Mouse (Mus musculus): ENCODE results near the gene Chmp5.
"Not testable (repeated sequence)": the region's sequence is repeated elsewhere in the genome, so short reads cannot be mapped to it uniquely, and the experiment has no call there.

Gene Chmp5

DNA sequence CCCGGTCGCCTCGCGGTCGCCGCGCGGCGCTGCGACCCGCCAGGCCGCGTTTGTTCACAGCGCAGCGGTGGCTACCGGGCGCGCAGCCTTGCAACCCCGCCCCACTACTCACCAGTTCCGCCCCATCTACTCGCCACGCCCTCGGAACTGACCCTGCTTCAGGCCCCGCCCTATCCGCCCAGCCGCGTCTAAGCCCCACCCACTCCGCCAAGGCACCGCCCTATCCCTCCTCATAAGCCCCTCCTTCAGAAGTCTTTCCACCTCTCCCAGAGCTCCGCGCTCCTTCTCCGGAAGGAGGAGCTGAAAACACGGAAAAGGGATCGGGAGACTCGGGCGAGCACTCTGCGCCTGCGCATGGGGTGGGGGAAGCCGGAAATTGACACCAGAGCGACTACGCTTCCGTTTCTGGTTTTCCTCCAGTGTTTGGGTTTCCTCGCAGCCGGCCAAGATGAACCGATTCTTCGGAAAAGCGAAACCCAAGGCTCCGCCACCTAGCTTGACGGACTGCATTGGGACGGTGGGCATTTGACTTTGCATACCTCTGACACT lies at the start of gene Chmp5, which contains the start of gene Bag1:
Gene Chmp5, plus strand, starts transcription at position 248 of the 549 bp plus-strand sequence.
Gene Bag1, minus strand, starts transcription at position 135 of the 549 bp plus-strand sequence.
- peak; percentile 99 for DNase-seq

- DNase-seq, result no peak
These were observed 49.6 kb upstream of the Chmp5 start for GRCm38 (mm10) chr4:40898476-40899044.

DNA sequence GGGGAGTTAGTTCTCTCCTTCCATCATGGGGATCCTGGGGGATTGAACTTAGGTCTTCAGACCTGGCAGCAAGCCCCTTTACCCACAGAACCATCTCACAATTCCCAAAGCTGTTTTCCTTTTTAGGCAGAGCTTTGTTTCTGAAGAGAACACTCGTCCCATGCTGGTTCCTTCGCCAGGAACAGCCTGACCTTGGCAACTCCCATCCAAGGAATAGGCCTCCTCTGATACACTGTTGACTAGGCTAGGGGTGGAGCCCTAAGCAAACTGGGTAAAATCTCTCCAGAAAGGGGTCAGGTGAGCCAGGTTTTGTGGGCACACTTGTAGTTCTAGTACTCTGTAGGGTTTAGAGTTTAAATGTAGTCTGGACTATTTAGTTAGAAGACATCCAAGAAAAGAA lies 48.9 kb upstream of the Chmp5 start:
- no peak for DNase-seq

- no peak for DNase-seq
These were observed 48.1 kb upstream of the Chmp5 start for GRCm38 (mm10) chr4:40900071-40900470.

- DNase-seq, result no peak
These were observed 47.6 kb upstream of the Chmp5 start for GRCm38 (mm10) chr4:40900612-40901011.

DNA sequence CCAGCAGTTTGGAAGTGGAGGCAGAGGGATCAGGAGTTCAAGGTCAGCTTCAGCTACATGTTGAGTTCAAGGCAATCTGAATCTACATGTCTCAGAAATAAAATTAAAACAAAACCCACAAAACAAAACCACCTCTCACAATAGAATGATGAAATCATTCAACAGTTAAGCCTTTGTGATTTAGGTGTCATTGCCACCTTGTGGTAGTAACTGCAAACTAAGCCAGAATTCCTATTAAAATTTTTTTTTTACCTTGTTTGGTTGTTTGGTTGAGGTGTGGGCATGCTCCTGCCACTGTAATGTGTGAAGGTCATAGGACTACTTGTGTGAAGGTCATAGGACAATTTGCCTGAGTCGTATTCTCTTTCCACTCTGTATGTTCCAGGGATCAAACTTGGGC lies 41.9 kb upstream of the Chmp5 start:
- no peak for DNase-seq

GRCm38 (mm10) chr4:40908261-40908969 lies 39.8 kb upstream of the Chmp5 start:
- DNase-seq, result no peak

- DNase-seq, result no peak
These were observed 33.8 kb upstream of the Chmp5 start for GRCm38 (mm10) chr4:40914287-40914867.

DNA sequence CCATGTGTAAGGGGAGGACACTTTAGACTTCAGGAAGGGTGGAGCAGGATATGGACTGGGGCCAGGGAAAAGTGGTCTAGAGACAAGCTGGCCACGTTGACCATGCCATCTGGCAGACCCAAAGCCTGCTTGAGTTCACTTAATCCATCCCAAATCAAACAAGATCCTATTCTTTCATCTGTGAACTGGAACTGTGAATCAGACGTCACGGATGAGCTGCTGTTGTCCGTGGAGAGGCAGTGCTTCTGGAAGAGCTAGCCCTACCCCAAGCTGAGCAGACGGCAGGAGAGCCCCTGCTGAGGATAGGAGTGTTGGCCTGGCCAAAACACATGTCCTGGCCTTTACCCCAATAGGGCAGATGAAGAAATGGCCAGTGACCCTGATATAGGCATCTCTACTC lies 32.3 kb upstream of the Chmp5 start:
- DNase-seq, result no peak

- DNase-seq, result no peak
These were observed 31.5 kb upstream of the Chmp5 start for GRCm38 (mm10) chr4:40916592-40917155.

GRCm38 (mm10) chr4:40919785-40920184 lies 28.4 kb upstream of the Chmp5 start, which contains the start of gene Spink4:
Gene Spink4 (plus strand): TSS chr4:40920052.
- no peak for DNase-seq

GRCm38 (mm10) chr4:40920576-40920975 lies 27.6 kb upstream of the Chmp5 start:
- DNase-seq, result no peak

- no peak for DNase-seq
These were observed 26.9 kb upstream of the Chmp5 start for GRCm38 (mm10) chr4:40921288-40921687.

- no peak for DNase-seq
These were observed 25.0 kb upstream of the Chmp5 start for GRCm38 (mm10) chr4:40923087-40923651.

DNA sequence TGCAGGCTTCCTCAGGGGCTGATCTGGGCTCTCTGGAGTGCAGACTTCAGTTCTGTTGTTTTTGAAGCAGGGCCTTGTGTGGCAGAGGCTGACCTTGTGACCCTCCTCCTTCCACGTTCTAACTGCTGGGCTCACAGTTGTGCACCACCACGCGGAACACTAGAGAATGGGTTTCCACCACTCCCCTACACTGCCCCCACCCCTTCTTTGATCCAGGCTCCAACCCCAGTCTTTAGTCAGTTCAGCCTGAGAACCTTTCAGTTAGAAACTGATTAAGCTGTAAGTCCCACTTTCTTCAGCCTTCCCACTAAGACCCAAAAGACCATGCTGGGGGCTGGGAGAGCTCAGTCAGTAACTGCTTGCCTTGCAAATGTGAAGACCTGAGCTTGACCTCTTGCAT lies 22.6 kb upstream of the Chmp5 start:
- DNase-seq, result no peak

GRCm38 (mm10) chr4:40929046-40929445 lies 19.2 kb upstream of the Chmp5 start:
- no peak for DNase-seq

- DNase-seq, result no peak
These were observed 14.5 kb upstream of the Chmp5 start for GRCm38 (mm10) chr4:40933694-40934093.

DNA sequence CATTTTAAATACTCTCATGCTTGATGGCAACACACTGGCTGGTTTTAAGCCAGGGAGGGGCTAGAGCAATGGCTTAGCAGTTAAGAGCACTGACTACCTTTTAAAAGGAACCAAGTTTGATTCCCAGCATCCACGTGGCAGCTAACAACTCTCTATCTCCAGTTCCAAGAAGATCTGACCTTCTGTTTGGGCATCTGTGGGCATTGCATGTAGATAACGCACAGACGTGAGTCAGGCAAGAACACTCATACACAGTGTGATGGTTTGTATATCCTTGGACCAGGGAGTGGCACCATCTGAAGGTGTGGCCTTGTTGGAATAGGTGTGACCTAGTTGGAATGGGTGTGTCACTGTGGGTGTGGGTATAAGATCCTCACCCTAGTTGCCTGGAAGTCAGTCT lies 13.8 kb upstream of the Chmp5 start:
- DNase-seq, result not testable (repeated sequence)

GRCm38 (mm10) chr4:40936175-40936839 lies 11.9 kb upstream of the Chmp5 start:
- DNase-seq, result peak; percentile 39

DNA sequence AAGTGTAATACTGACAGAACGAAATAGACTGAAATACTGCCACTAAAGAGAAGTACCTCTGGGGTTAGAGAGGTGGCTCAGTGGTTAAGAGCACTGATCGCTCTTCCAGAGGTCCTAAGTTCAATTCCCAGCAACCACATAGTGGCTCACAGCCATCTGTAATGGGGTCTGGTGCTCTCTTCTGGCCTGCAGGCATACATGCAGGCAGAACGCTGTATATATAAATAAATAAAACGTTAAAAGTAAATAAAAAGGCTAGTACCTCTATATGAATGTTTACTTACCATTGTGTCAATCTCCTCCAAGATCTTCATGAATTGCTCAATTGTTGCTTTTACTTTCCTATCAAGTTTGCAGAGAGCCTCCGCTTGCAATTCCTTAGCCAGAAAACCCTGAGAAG lies 9.4 kb upstream of the Chmp5 start:
- no peak for DNase-seq

DNA sequence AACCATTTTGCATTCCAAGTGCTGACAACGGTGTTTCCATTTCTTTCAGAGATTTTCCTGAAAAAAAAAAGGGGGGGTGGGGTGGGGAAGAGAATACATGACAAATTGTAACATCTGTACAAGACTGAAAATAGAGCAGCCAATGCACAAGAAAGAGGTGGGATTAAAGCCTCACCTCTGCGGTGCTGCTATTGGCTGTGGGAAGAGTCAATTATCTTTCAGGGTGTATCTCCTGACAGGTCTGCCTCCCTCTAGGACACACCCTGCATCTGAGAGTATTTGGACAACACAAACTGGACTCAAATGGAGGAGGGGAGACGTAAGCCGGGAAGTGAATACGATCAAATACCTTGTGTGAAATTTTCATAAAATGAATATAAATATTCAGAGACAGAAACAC lies 4.6 kb upstream of the Chmp5 start:
- no peak for DNase-seq

- no peak for DNase-seq
These were observed 1.6 kb upstream of the Chmp5 start for GRCm38 (mm10) chr4:40946516-40947121.

All from cerebellum, adult 9-11 months (tissue).